Mouse (Mus musculus): ENCODE measurements around the gene Dlst. TPM values are rescaled to one million over a fixed set of nuclear protein-coding genes. Genes with fewer than 3 reads are reported as not detected.
A peak's percentile ranks its signal among the peaks of the same experiment; 100 is the strongest.

The Dlst gene
- total and polyA plus RNA-seq, 3 experiments, result 163 to 376 (median 230) TPM

- Histone ChIP-seq H3K9ac (ENCODE audit: control insufficient read depth, low read depth, low read length, poor library complexity, severe bottlenecking) (peak overlapping the region; percentile 66), H3K27me3 (ENCODE audit: control insufficient read depth in 1 of 2, insufficient read depth in 2 of 2, low read length in 2 of 2) (peaks cover 0 to under 1% of the 10 kb centered on the region in 2 experiments; a peak in 1 of 4 replicates), H3K27ac (ENCODE audit: control insufficient read depth, low read depth, low read length) (no peak overlapping the region), H3K79me2 (ENCODE audit: control insufficient read depth, insufficient read depth, low read length, poor library complexity) (no peaks in the 10 kb centered on the region), H3K4me1 (ENCODE audit: control insufficient read depth in 1 of 2, insufficient read depth in 2 of 2, low read length in 2 of 2) (peaks cover 0 to 4% of the 10 kb centered on the region in 2 experiments; a peak in 1 of 4 replicates), H3K9me3 (replicated peaks; ENCODE audit: insufficient read depth, low read length) (no peaks in the 10 kb centered on the region), H3K36me3 (ENCODE audit: control insufficient read depth in 1 of 2, insufficient read depth in 2 of 2, low read length in 2 of 2) (no peaks in the 10 kb centered on the region; a peak in 1 of 4 replicates), H3K4me3 (ENCODE audit: control insufficient read depth in 1 of 2, insufficient read depth in 1 of 2, low read depth in 2 of 2, low read length in 2 of 2) (peak overlapping the region; percentile 62 to 83)
- no peak for DNase-seq (ENCODE audit: low read depth, low spot score)
- TF ChIP-seq GATA1 (IDR thresholded peaks at IDR 0.05; ENCODE audit: low read depth, low read length) (no peak), ZKSCAN1 (IDR thresholded peaks at IDR 0.05; ENCODE audit: low read depth, low read length) (no peak), BHLHE40 (IDR thresholded peaks at IDR 0.05; ENCODE audit: borderline replicate concordance, low read depth, low read length) (no peak), NELFE (IDR thresholded peaks at IDR 0.05; ENCODE audit: low read depth, low read length) (no peak), POLR2AphosphoS5 (IDR thresholded peaks at IDR 0.05; ENCODE audit: borderline replicate concordance, low read depth, low read length) (no peak), POLR2AphosphoS2 (IDR thresholded peaks at IDR 0.05; ENCODE audit: low read length) (no peak), ELF1 (IDR thresholded peaks at IDR 0.05; ENCODE audit: low read depth, low read length) (no peak), MAFK (IDR thresholded peaks at IDR 0.05; ENCODE audit: borderline replicate concordance, low read depth, low read length) (no peak), MYC (IDR thresholded peaks at IDR 0.05; ENCODE audit: low read depth, low read length) (no peak)
Observed at GRCm38 (mm10) chr12:85150321-85151001, 39.8 kb downstream of the Dlst start.

DNA sequence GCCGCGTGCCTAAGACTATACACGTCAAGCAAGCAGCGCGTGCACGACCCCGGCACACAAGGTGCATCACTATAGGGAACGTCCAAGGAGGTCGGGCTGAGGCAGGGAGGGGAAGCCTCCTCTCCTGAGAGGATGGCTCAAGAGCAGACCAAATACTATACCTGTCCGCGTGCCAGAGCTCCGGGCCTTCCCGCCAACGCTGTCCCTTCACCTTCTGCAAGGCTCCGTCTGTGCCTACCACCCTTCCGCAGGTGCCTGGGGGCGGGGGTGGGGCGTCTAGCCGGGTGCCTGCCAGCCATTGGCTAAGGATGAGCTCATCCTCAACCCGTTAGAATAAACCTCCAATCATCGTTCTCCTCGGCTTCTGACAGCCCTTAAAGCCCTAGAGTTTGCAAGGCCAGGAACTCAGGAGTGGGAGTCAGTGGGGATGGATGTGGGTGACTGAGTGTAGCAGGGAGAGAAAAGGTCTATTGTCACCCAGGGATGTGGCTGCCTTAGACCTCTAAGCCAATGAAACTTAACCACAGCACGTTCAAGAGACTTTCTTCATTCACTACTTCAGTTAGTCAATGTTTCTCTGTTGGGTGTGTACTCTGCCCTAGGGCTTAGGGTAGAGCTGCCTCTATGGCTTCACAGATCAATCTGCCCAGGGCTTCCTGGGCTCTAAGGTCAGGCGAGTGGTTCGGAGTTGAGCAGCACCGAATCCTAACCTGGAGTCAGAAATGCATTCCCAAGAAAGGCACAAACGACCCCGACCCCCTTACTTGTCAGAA lies 40.6 kb downstream of the Dlst start, which contains the start of gene Rps6kl1:
Rps6kl1 (minus strand) TSS at position 263 of the 773 bp plus-strand sequence.
- Histone ChIP-seq H3K9ac (ENCODE audit: control insufficient read depth, low read depth, low read length, poor library complexity, severe bottlenecking) (peak within 1 kb of the TSS; percentile 66), H3K36me3 (ENCODE audit: control insufficient read depth in 1 of 2, insufficient read depth in 2 of 2, low read length in 2 of 2) (no peaks in the 10 kb centered on the region; a peak in 1 of 4 replicates), H3K79me2 (ENCODE audit: control insufficient read depth, insufficient read depth, low read length, poor library complexity) (no peaks in the 10 kb centered on the region), H3K4me3 (ENCODE audit: control insufficient read depth in 1 of 2, insufficient read depth in 1 of 2, low read depth in 2 of 2, low read length in 2 of 2) (peak within 1 kb of the TSS; percentile 62 to 83), H3K4me1 (ENCODE audit: control insufficient read depth in 1 of 2, insufficient read depth in 2 of 2, low read length in 2 of 2) (peaks cover 0 to 4% of the 10 kb centered on the region in 2 experiments; a peak in 1 of 4 replicates), H3K27ac (ENCODE audit: control insufficient read depth, low read depth, low read length) (no peak within 1 kb of the TSS), H3K27me3 (ENCODE audit: control insufficient read depth in 1 of 2, insufficient read depth in 2 of 2, low read length in 2 of 2) (peaks cover 0 to 3% of the 10 kb centered on the region in 2 experiments; a peak in 1 of 4 replicates), H3K9me3 (replicated peaks; ENCODE audit: insufficient read depth, low read length) (no peaks in the 10 kb centered on the region)
- DNase-seq (ENCODE audit: low read depth, low spot score), result peak; percentile 91
- TF ChIP-seq KAT2A (conservative IDR thresholded peaks at IDR 0.05; ENCODE audit: low read depth, low read length), result no peak
- no peak for TF ChIP-seq UBTF (IDR thresholded peaks at IDR 0.05; ENCODE audit: borderline replicate concordance, insufficient read depth, low read depth, low read length)
- peak; percentile 39; the same call in 1 of the 2 replicates for TF ChIP-seq TCF12 (IDR thresholded peaks at IDR 0.05; ENCODE audit: low read depth, low read length)
- TF ChIP-seq EP300 (IDR thresholded peaks at IDR 0.05; ENCODE audit: low read depth in 1 of 2, low read length in 2 of 2), result no peak
- TF ChIP-seq NRF1 (IDR thresholded peaks at IDR 0.05; ENCODE audit: insufficient read depth, low read depth, low read length, poor library complexity, severe bottlenecking), result no peak
- TF ChIP-seq ZC3H11A (IDR thresholded peaks at IDR 0.05; ENCODE audit: low read depth, low read length), result no peak
- peak; percentile 66 to 68 for TF ChIP-seq POLR2A (IDR thresholded peaks at IDR 0.05; ENCODE audit: control insufficient read depth in 1 of 2, insufficient read depth in 1 of 2, low read depth in 1 of 2, low read length in 2 of 2, poor library complexity in 1 of 2)
- no peak for TF ChIP-seq ETS1 (IDR thresholded peaks at IDR 0.05; ENCODE audit: low read depth, low read length)
- TF ChIP-seq MAX (IDR thresholded peaks at IDR 0.05; ENCODE audit: low read length), result peak; percentile 77; the same call in 1 of the 2 replicates
- no peak for TF ChIP-seq MAFK (IDR thresholded peaks at IDR 0.05; ENCODE audit: borderline replicate concordance, low read depth, low read length)
- TF ChIP-seq RAD21 (IDR thresholded peaks at IDR 0.05; ENCODE audit: low read depth, low read length), result no peak
- peak; percentile 66 for TF ChIP-seq NELFE (IDR thresholded peaks at IDR 0.05; ENCODE audit: low read depth, low read length)
- no peak for TF ChIP-seq ZKSCAN1 (IDR thresholded peaks at IDR 0.05; ENCODE audit: low read depth, low read length)
- no peak for TF ChIP-seq CHD2 (IDR thresholded peaks at IDR 0.05; ENCODE audit: low read length)
- peak; percentile 57 for TF ChIP-seq SIN3A (IDR thresholded peaks at IDR 0.05; ENCODE audit: low read length)
- no peak for TF ChIP-seq RCOR1 (IDR thresholded peaks at IDR 0.05; ENCODE audit: low read depth, low read length)
- no peak for TF ChIP-seq HCFC1 (IDR thresholded peaks at IDR 0.05; ENCODE audit: low read depth, low read length)
- no peak for TF ChIP-seq ZNF384 (IDR thresholded peaks at IDR 0.05; ENCODE audit: low read depth, low read length)
- TF ChIP-seq MXI1 (IDR thresholded peaks at IDR 0.05; ENCODE audit: low read depth, low read length), result peak; percentile 49; the same call in 1 of the 2 replicates
- peak; percentile 73; the same call in 1 of the 2 replicates for TF ChIP-seq MAZ (IDR thresholded peaks at IDR 0.05; ENCODE audit: low read depth, low read length)
- no peak for TF ChIP-seq USF2 (IDR thresholded peaks at IDR 0.05; ENCODE audit: borderline replicate concordance in 1 of 2, insufficient read depth in 1 of 2, low read depth in 1 of 2, low read length in 2 of 2)
- no peak for TF ChIP-seq SMC3 (IDR thresholded peaks at IDR 0.05; ENCODE audit: low read depth, low read length)
